Mouse (Mus musculus) embryonic fibroblast, embryonic 13.5 days (primary cell): Measurements from ENCODE around the gene BC049715.

Source experiments
- CTCF ChIP-seq: IDR thresholded peaks from 2 replicates; pipeline ENCODE4 v1.5.1; 2011; ENCODE audit warnings: mild to moderate bottlenecking, control low read depth, low read length, moderate library complexity, borderline replicate concordance; ENCODE audit not compliant: insufficient read depth
- POLR2A ChIP-seq: IDR thresholded peaks from 2 replicates; pipeline ENCODE4 v1.6.1; 2011; ENCODE audit warnings: low read depth, mild to moderate bottlenecking, control low read depth, low read length, moderate library complexity

GRCm38 (mm10) chr6:136889554-136889953 is 62.1 kb downstream of the BC049715 start:
- TF ChIP-seq CTCF (no peak), POLR2A (no peak)
